Mouse (Mus musculus) MEL-GATA-1-ER (cell line): Measurements from ENCODE around the gene Pcx.

Source experiments
- DNase-seq: peaks from one replicate; pipeline ENCODE4 v3.0.0-alpha.2; 2012; ENCODE audit warnings: low read depth; ENCODE audit errors: extremely low read depth

Gene Pcx

GRCm38 (mm10) chr19:4547801-4548200 is 37.5 kb downstream of the Pcx start:
- DNase-seq: no peak

- DNase-seq: no peak
These were observed 38.1 kb downstream of the Pcx start for GRCm38 (mm10) chr19:4548305-4548883.

DNA sequence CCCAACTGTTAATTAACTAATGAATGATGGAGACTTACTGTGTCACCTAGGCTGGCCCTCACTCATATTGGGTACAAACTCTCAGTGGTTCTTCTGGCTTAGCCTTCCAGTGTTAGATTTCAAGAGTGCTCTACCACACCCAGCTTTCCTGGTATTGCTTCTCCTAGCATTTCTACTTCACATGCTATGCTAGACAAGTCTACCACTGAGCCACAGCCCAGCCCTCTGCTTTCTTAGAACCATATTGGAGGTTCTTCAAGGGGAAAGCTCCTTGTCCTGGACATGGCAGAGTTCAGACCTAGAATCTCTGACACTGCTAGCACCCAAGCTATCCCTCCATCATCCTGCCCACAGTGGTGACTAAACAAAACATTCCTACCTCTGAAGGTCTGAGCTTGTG is 44.0 kb downstream of the Pcx start:
- no peak for DNase-seq

DNA sequence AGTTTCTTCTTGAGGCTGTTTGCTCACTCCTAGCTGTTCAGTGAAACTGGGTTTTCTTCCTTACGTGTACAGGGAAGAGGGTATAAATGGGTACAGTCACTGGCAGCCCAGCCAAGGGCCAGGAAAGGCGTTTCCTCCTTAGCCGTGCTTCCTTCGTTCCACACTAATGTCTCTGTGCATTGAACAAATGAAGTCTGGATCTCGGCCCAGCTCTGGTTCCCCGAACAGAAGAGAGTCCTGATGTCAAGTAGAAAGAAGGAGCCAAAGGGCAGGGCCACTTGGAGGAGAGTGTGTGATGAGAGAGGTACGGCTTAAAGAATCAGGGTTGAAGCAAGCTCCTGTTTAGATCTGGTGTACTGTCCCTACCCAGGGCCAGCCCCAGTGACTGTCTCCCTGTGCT is 44.8 kb downstream of the Pcx start:
- DNase-seq: no peak

DNA sequence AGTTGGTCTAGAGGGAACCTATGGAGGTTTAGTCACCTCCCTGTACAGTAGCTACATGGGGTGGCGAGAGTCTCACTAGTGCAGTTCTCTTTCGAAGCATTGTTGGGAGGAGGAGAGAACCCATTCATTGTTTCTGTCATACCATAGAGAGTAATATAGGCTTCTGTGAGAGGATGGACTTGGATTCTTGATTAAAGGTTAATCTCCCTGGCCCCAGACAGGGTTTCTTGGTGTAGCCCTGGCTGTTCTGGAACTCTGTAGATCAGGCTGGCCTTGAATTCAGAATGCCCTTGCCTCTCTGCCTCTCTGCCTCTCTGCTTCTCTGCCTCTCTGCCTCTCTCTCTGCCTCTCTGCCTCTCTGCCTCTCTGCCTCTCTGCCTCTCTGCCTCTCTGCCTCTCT is 46.5 kb downstream of the Pcx start:
- no peak for DNase-seq

DNA sequence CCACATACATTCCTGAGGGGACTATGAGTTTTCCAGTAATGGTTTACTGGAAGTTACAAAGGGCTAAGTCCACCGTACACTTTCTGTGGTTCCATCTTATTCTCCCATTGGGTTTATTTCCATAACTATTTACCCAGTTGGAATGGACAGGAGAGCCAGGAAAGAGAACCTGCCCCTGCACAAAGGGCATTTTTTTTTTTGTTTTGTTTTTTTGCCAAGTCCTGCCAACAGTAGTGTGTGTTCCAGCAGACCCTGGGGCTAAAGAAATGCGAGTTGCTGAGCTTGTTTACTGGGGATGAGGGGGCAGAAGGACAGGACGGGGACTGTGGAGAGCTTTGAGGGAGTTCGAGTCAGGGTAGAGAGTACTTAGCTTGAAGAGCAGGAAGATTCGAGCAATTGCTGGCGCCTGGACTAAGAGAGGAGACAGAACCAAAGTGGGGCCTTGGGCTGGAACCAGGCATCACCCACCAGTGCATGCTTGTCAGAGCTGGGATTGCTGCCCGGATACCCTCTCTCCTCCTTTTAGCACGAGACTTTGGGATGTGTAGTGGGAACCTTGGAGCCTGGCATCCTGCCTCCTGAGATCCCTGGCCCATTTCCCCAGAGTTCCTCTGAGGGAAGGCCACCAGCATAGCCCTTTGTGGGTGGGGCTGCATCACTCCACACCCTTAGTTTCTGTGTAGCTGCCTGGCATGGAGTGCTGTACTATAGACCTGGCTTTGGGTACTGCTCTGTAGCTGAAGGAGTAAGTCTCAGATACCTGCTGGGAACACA is 47.7 kb downstream of the Pcx start:
- no peak for DNase-seq

- peak; percentile 80 for DNase-seq
These were observed 48.3 kb downstream of the Pcx start for GRCm38 (mm10) chr19:4558570-4558955.

DNA sequence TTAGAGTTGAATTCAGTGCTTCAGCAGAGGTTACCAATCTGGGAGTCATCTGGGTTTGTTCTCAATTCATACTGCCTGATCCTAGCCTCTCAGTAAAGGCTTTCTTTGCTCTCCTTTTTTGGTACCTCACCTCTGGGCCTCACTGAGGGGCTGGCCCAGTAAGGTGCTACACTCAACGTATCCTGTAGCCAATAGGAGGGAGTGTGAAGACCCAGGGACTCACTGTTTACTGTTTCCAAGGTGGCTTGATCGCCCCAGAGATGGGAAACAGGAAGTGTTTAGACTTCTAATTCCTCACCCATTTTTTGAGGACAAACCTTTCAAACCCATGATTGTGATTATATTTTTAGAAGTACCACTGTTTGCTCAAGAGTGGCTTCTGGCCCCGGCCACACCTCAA is 48.7 kb downstream of the Pcx start:
- DNase-seq: no peak

- no peak for DNase-seq
These were observed 49.3 kb downstream of the Pcx start for GRCm38 (mm10) chr19:4559588-4559987.

DNA sequence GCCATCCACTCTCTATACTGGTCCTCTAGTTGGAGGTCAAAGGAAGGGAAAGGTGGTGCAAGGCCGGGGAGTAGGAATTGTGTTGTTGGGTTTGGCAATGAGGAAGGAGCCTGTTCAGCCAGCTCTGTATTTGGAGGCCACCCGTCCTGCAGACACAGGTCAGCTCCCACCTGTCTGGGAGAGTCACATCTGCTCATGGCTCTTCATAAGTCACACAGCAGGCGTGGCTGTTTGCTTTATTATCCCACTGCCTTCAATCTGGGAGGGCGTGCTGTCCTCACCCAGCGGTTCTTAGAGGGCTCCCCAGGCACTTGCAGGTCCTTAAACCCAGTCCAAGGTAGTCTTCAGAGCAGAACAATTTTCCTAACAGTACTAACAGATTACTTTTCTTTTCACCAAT is 49.9 kb downstream of the Pcx start:
- DNase-seq: no peak

GRCm38 (mm10) chr19:4565678-4566077 is 55.4 kb downstream of the Pcx start:
- no peak for DNase-seq

GRCm38 (mm10) chr19:4566880-4567279 is 56.6 kb downstream of the Pcx start:
- DNase-seq: no peak

DNA sequence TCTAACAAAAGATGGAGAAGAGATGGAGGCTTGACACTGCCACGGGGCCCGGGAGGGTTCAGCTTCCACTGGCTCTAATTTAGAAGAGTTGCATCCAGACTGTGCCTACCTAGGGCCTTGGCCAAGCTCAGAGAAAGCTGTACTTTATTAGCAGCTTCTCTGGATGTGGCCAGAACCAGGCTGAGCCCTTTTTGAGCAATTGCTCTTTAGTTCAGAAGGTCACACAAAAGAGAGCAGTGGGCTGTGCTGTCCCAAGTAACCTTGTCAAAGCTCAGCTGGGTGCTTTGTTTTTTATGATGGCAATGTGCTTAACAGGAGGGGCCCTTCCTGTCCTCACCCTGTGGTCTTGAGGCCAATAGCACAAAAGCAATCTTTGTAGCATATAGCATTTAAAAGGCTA is 57.4 kb downstream of the Pcx start:
- no peak for DNase-seq

- peak; percentile 26 for DNase-seq
These were observed 58.6 kb downstream of the Pcx start for GRCm38 (mm10) chr19:4568832-4569231.

GRCm38 (mm10) chr19:4569356-4570236 is 59.3 kb downstream of the Pcx start:
- DNase-seq: no peak

- no peak for DNase-seq
These were observed 60.0 kb downstream of the Pcx start for GRCm38 (mm10) chr19:4570237-4570613.

DNA sequence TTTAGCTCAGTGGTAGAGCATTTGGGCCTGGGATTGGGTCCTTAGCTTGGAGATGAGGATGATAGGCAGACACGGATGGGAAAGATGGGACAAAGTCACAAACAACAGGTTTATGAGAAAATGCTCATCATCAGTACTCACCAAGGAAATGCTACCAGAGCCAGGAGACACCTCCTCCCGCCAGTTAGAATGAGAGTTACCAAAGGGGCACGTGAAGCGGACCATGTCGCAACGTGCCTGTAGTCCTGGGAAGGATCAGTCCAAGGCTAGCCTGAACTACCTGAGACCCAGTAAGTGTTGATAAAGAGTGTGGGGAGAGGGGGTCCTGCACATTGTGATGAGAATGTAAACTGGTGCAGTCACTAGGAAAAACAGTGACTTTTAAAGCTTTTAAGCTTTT is 60.5 kb downstream of the Pcx start:
- no peak for DNase-seq

GRCm38 (mm10) chr19:4571658-4572057 is 61.4 kb downstream of the Pcx start:
- peak; percentile 17 for DNase-seq

- DNase-seq: no peak
These were observed 61.8 kb downstream of the Pcx start for GRCm38 (mm10) chr19:4572061-4572460.

DNA sequence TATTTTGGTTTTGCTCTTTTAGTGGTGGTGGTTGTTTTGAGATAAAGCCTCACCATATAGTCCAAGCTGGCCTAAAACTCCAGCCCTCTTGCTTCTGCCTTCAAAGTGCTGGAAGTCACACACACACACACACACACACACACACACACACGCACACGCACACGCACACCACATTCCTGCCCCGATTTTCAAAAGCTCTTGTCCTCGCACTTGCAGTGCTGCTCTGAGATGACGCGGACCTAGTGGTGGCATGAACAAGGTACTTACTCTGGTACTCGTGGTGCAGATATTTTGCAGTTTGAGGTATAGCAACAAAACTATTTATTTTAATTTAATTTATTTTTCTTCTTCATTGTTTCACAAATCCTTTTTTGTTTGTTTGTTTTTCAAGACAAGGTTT is 62.2 kb downstream of the Pcx start:
- no peak for DNase-seq

DNA sequence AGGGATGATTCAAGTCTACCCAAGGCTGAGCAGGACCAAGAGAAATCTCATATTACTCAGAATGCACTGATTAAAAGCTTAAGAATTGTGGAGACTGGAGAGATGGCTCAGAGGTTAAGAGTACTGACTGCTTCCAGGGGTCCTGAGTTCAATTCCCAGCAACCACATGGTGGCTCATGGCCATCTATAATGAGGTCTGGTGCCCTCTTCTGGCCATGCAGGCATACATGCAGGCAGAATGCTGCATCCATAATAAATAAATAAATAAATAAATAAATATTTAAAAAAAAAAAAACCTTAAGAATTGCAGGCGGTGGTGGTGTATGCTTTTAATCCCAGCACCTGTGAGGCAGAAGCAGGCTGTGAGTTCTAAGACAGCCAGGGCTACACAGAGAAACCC is 63.0 kb downstream of the Pcx start:
- DNase-seq: no peak

GRCm38 (mm10) chr19:4578799-4579198 is 68.5 kb downstream of the Pcx start:
- no peak for DNase-seq
